Mouse (Mus musculus) left cerebral cortex, postnatal 10 days (tissue): ENCODE data around the gene Btg1-ps1. TPM values are rescaled to one million over a fixed set of nuclear protein-coding genes. Genes with fewer than 3 reads are reported as not detected.
"Not testable (repeated sequence)": the region's sequence is repeated elsewhere in the genome, so short reads cannot be mapped to it uniquely, and the experiment has no call there.

Source experiments
- DNase-seq, 2 experiments: peaks; one replicate each; pipeline ENCODE4 v3.0.0; 2021 to 2022; ENCODE audit warnings: low spot score in 2 of 2, mixed read lengths in 1 of 2; ENCODE audit errors: extremely low spot score in 1 of 2
- intact Hi-C: fragments of 180-260 bp; cut with DNase I; formaldehyde crosslinking; loops from one replicate; pipeline ENCODE4 v1.15.1; 2025
- total RNA-seq, 2 experiments: library from RNA; stranded (reverse); gene quantifications; 2 replicates each; pipeline ENCODE4 v1.2.3; 2021

The Btg1-ps1 gene
- total RNA-seq, result not detected

- intact Hi-C loops, DNase-seq: not testable (repeated sequence)
These were observed at the start of gene Btg1-ps1 for GRCm38 (mm10) chrX:38018597-38018996. Gene Btg1-ps1, minus strand, starts transcription at chrX:38018815.

DNA sequence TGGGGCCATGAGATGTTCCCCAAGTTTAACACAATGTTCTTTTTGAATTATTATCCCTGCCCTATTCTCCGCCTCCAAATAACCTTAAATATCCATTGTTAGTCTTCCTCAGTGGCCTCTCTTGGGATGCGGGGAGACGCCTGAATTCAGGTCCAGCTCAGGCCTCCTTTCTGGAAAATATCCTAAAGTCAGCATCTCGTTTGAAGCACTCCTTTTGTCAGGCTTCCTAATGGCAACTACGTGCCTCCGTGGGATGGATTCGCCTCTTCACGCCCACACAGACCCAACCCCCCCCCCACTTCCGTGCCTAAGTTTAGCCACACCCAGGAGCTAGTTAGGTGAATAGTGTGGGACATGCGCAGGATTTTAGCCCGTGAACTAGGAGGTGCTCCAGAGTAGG, 47.6 kb upstream of the Btg1-ps1 start, which contains the start of gene Rhox10:
TSS of gene Rhox10 (plus strand) at position 301 of the 400 bp plus-strand sequence.
- intact Hi-C loops, result no loop called here
- no peak for DNase-seq

DNA sequence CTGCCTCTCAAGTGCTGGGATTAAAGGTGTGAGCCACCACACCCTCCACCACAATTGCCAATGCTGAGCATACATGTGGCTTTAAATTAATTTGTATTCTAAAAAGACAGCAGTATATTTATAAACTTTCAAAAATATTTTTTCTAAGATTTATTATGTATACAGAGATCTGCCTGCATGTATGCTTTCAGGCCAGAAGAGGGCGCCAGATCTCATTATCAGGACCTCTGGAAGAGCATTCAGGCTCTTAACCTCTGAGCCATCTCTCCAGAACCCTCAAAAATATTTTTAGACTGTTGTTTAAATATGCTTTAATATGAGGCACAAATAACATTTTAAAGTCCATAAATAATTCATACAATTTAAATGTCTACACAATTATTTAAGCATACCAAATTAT, 42.9 kb upstream of the Btg1-ps1 start:
- no peak for DNase-seq
- intact Hi-C loops, result no loop called here

DNA sequence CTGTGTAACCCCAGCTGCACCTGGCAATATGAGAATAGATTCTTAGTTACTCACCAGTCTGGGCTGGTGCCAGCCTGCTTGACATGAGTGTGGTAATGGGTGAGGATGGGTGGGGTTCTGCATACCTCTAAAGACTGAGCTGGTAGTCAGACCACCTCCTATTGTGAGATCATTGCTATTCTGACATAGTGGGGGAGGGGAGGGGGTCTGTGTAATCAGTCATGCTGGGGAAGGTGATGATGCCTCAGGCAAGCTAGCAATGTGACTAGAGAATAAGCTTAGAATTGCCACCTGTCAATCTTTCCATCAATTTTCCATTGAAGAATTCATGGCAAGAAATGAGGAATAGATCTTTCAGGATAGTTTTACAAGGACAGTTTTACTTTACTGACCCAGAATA, 24.4 kb upstream of the Btg1-ps1 start, which contains the start of gene Btg1-ps2:
TSS of gene Btg1-ps2 (minus strand) at position 101 of the 400 bp plus-strand sequence.
- DNase-seq, intact Hi-C loops: not testable (repeated sequence)

- intact Hi-C loops, result no loop called here
- no peak for DNase-seq
These were observed 21.1 kb upstream of the Btg1-ps1 start for GRCm38 (mm10) chrX:38039666-38040065.

GRCm38 (mm10) chrX:38033841-38034240, 15.2 kb upstream of the Btg1-ps1 start:
- no peak for DNase-seq

GRCm38 (mm10) chrX:38008756-38009155, 9.9 kb downstream of the Btg1-ps1 start:
- no peak for DNase-seq
- intact Hi-C loops, result no loop called here

More at GRCm38 (mm10) chrX:38033841-38034240, 15.2 kb upstream of the Btg1-ps1 start:
- intact Hi-C loops, result no loop called here

Other genes with a start within 250 kb of the Btg1-ps1 start
- gene Rhox5, start 214.0 kb downstream of the Btg1-ps1 start, total RNA-seq, result not detected
- gene Rhox6, start 191.9 kb downstream of the Btg1-ps1 start, total RNA-seq, result not detected
- gene Rhox7a, start 187.1 kb downstream of the Btg1-ps1 start, total RNA-seq, result not detected
- gene Rhox8, start 139.9 kb downstream of the Btg1-ps1 start, total RNA-seq, result not detected
- not detected for gene Rhox7b, start 121.6 kb downstream of the Btg1-ps1 start, total RNA-seq
- gene Rhox9, start 117.0 kb downstream of the Btg1-ps1 start, total RNA-seq, result not detected
- not detected for gene Btg1-ps2, start 24.3 kb upstream of the Btg1-ps1 start, total RNA-seq
- gene Rhox10, start 47.7 kb upstream of the Btg1-ps1 start, total RNA-seq, result not detected
- not detected for gene Rhox11, start 66.3 kb upstream of the Btg1-ps1 start, total RNA-seq
- not detected for gene Rhox12, start 92.1 kb upstream of the Btg1-ps1 start, total RNA-seq
- gene Rhox13, start 102.4 kb upstream of the Btg1-ps1 start, total RNA-seq, result not detected
- gene Zbtb33, start 171.0 kb upstream of the Btg1-ps1 start, total RNA-seq, result 10 to 100 TPM; 21.5 to 21.7 TPM
- 10 to 100 TPM; 13.6 to 15.6 TPM for gene Tmem255a, start 233.6 kb upstream of the Btg1-ps1 start, total RNA-seq